Mouse (Mus musculus): Measurements from ENCODE around the gene L3mbtl3. TPM values are rescaled to one million over a fixed set of nuclear protein-coding genes. Genes with fewer than 3 reads are reported as not detected.

The L3mbtl3 gene
- 17.1 TPM for polyA plus RNA-seq (2014; fragmentation: Illumina TruSeq; extraction: RNeasy Lipid Tissue Mini Kit (QIAGEN cat#74804); ENCODE audit: low read depth, low replicate concordance)

DNA sequence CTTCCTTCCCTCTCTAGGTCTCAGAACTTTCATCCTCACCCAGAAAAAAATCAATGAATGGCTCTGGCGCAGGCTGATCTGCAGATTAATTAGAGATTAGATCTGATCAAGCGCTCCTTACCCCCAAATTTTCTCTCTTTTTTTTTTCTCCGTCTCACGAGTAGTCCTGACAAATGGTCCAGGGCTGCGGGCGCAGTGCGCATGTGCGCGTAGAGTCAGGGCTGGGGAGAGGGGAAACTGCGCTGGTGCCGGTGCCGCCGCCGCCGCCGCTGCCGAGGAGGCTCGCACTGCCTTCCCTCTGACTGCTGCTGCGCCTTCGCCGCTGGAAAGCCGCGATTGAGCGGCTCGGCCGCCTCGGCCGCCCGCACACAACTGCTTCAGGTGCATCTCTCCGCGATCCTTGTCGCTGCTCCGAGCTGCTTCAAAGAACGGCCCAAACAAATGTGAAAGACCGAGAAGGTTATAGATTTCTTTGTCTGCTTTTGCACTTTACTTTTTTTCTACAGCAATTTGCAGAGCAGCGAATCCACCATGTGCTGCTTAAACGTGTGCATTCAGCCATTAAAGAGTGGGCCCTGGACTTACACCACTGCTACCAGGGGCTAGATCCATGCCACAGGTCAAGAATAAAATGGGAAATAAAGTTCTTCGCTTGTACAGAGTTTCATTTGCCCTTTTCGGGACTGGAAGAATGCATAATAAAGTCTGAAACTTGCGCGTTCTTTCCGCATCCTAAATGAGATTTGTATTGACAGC, at the start of gene L3mbtl3:
Gene L3mbtl3 (minus strand): TSS at position 182 of the 756 bp plus-strand sequence.

GRCm38 (mm10) chr10:26229488-26229887, 146.3 kb downstream of the L3mbtl3 start, which contains the start of gene Samd3:
TSS of gene Samd3 (plus strand) at chr10:26229707.

Other genes with a start within 250 kb of the L3mbtl3 start
- 0.97 TPM for gene Samd3, start 146.3 kb downstream of the L3mbtl3 start, polyA plus RNA-seq (2014; fragmentation: Illumina TruSeq; extraction: RNeasy Lipid Tissue Mini Kit (QIAGEN cat#74804); ENCODE audit: low read depth, low replicate concordance)

Measured in adipose tissue, adult 10 weeks (tissue).